Mouse (Mus musculus): Measurements from ENCODE around the gene Pnldc1.

DNA sequence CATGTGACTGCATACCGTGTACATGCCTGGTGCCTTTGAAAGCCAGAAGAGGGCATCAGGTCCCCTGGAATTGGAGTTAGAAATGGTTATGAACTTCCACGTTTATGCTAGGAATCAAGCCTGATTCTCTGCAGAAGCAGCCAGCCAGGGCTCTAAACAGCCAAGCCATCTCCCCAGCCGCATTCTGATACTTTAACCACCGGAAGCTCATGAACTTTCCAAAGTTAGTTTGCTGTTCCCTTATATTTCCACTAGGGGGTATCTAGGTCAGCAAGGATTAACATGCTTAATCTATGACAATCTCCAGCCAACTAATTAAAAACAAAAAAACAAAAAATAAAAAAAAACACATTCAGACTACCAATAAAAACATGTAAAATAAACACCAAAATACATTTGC lies 52.0 kb downstream of the Pnldc1 start:
- TF ChIP-seq CTCF (conservative IDR thresholded peaks at IDR 0.05; ENCODE audit: insufficient read depth, insufficient read length, low read depth, low read length) (no peak), POLR2A (IDR thresholded peaks at IDR 0.05; ENCODE audit: low read depth, low read length) (no peak)
